ENCODE assay signal across 13 mouse cellular contexts in the genomic region with DNA sequence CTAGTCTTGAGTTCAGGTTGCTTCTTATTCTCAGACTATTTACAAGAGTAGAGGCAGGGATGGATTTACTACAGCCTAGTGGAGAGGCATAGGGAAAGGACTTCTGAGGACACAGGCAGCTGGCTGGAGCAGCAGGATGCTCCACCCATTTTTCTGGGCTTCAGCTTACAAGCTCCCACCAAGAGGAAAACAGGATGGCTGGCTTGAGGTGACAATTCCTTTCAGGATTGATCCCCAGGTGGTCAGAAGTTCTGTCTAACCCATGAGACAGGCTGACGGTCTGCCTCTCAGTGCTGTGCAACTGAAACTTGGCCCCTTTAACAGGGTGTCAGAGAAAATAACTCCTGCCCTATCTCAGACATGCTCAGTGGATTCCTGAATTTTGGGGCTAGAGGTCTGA. TPM values are rescaled to one million over a fixed set of nuclear protein-coding genes. Genes with fewer than 3 reads are reported as not detected.
DNase-seq lines count a peak whose midpoint lies in the region; ATAC-seq and TF ChIP-seq lines count a peak whose summit lies in the region.
"Had no signal": no experiment of that assay in that cellular context is flagged by ENCODE, and none has a peak within 500 bp of the region (broad histone marks: within the 10 kb centered on the region; RNA-seq: fewer than 3 reads in every experiment).

No protein-coding gene starts in this region.

- TF ChIP-seq CTCF in kidney, adult 2 months (conservative IDR thresholded peaks at IDR 0.05; ENCODE audit: insufficient read depth, insufficient read length, low read depth, low read length): no peak
- TF ChIP-seq CTCF in cerebellum, adult 2 months (IDR thresholded peaks at IDR 0.05; ENCODE audit: borderline replicate concordance, insufficient read depth, low read depth, low read length): no peak

- peak; percentile 68 for DNase-seq in kidney, adult 2 months
- DNase-seq in gastrocnemius, postnatal 14 days: peak; percentile 49
- DNase-seq in heart, postnatal 10 days: peak; percentile 70 to 73
- DNase-seq in cerebellum, adult 2 months: no peak
- DNase-seq in midbrain, embryonic 14.5 days: no peak
- no peak for DNase-seq in cerebellum, adult 8-10 months

- no peak overlapping the region for H3K4me2 ChIP-seq in kidney, embryonic 14.5 days (replicated peaks; ENCODE audit: low read depth, low read length)
- peak overlapping the region; percentile 42 for H3K4me2 ChIP-seq in myocyte (ENCODE audit: low read depth)
- H3K4me2 ChIP-seq in midbrain, embryonic 14.5 days (ENCODE audit: low read length): no peak overlapping the region
- H3K4me2 ChIP-seq: liver, embryonic 15.5 days had no signal

- no peaks in the 10 kb centered on the region for H3K36me3 ChIP-seq in kidney, adult 2 months (ENCODE audit: control insufficient read depth, insufficient read depth, low read length)
- H3K36me3 ChIP-seq in kidney, embryonic 14.5 days (ENCODE audit: control insufficient read depth, insufficient read depth, low read length): no peaks in the 10 kb centered on the region
- no peaks in the 10 kb centered on the region for H3K36me3 ChIP-seq in myocyte (ENCODE audit: control insufficient read depth, insufficient read depth)
- no peaks in the 10 kb centered on the region for H3K36me3 ChIP-seq in midbrain, embryonic 14.5 days (ENCODE audit: control insufficient read depth, insufficient read depth, low read length)
- H3K36me3 ChIP-seq: liver, embryonic 15.5 days had no signal

- H3K27me3 ChIP-seq in kidney, adult 2 months (replicated peaks; ENCODE audit: control insufficient read depth, insufficient read depth, low read length): no peaks in the 10 kb centered on the region
- no peaks in the 10 kb centered on the region for H3K27me3 ChIP-seq in kidney, embryonic 14.5 days (ENCODE audit: control insufficient read depth, insufficient read depth, low read length)
- no peaks in the 10 kb centered on the region for H3K27me3 ChIP-seq in myocyte (ENCODE audit: control insufficient read depth, insufficient read depth, insufficient read length)
- H3K27me3 ChIP-seq in cerebellum, adult 2 months (ENCODE audit: control insufficient read depth, insufficient read depth, low read length): no peaks in the 10 kb centered on the region
- H3K27me3 ChIP-seq in midbrain, embryonic 14.5 days (ENCODE audit: control insufficient read depth, insufficient read depth, low read length): no peaks in the 10 kb centered on the region

- 63% methylated on average over 1 of the region's 1 CpGs for WGBS in kidney, adult 2 months
- 24% methylated on average over 1 of the region's 1 CpGs for WGBS in kidney, embryonic 14.5 days
- 58% methylated on average over 1 of the region's 1 CpGs for WGBS in cerebellum, adult 2 months
- WGBS in midbrain, embryonic 14.5 days: 50% methylated on average over 1 of the region's 1 CpGs

- no peak overlapping the region for H3K4me3 ChIP-seq in kidney, adult 2 months (ENCODE audit: insufficient read depth, low read depth, low read length)
- no peak overlapping the region for H3K4me3 ChIP-seq in kidney, embryonic 14.5 days (ENCODE audit: low read length)
- H3K4me3 ChIP-seq in myocyte: no peak overlapping the region
- no peak overlapping the region for H3K4me3 ChIP-seq in cerebellum, adult 2 months (replicated peaks; ENCODE audit: insufficient read depth, low read depth, low read length)
- no peak overlapping the region for H3K4me3 ChIP-seq in midbrain, embryonic 14.5 days (replicated peaks; ENCODE audit: low read depth, low read length)
- H3K4me3 ChIP-seq: liver, embryonic 15.5 days had no signal

- peaks cover 9% of the 10 kb centered on the region for H3K79me2 ChIP-seq in myocyte (ENCODE audit: control insufficient read depth, insufficient read depth)

- no peak for TF ChIP-seq POLR2A in kidney, adult 2 months (IDR thresholded peaks at IDR 0.05; ENCODE audit: low read depth, low read length)
- TF ChIP-seq POLR2A in myocyte (IDR thresholded peaks at IDR 0.05; ENCODE audit: insufficient read length, low read depth): no peak
- no peak for TF ChIP-seq POLR2A in cerebellum, adult 2 months (IDR thresholded peaks at IDR 0.05; ENCODE audit: borderline replicate concordance, insufficient read depth, low read length)

- H3K9ac ChIP-seq in kidney, embryonic 14.5 days (ENCODE audit: low read depth, low read length): no peak overlapping the region
- H3K9ac ChIP-seq in midbrain, embryonic 14.5 days (replicated peaks; ENCODE audit: low read length): no peak overlapping the region
- H3K9ac ChIP-seq: liver, embryonic 15.5 days had no signal

- peak overlapping the region; percentile 88 for H3K27ac ChIP-seq in kidney, adult 2 months (ENCODE audit: insufficient read depth, low read depth, low read length)
- no peak overlapping the region for H3K27ac ChIP-seq in kidney, embryonic 14.5 days (ENCODE audit: low read depth, low read length)
- no peak overlapping the region; the same call in 1 of the 2 replicates for H3K27ac ChIP-seq in cerebellum, adult 2 months (ENCODE audit: insufficient read depth, low read length)
- no peak overlapping the region for H3K27ac ChIP-seq in midbrain, embryonic 14.5 days (replicated peaks; ENCODE audit: low read depth, low read length)
- H3K27ac ChIP-seq: liver, embryonic 15.5 days had no signal

- no peak for ATAC-seq in kidney, embryonic 14.5 days (ENCODE audit: low FRiP score, low TSS enrichment)
- ATAC-seq in midbrain, embryonic 14.5 days (ENCODE audit: low FRiP score, low TSS enrichment): no peak
- ATAC-seq: inflammation-experienced regulatory T-cells, adult 6 months had no signal

- H3K9me3 ChIP-seq in kidney, embryonic 14.5 days (ENCODE audit: control insufficient read depth, low read length): no peaks in the 10 kb centered on the region
- no peaks in the 10 kb centered on the region for H3K9me3 ChIP-seq in midbrain, embryonic 14.5 days (ENCODE audit: control insufficient read depth, low read length)
- H3K9me3 ChIP-seq: liver, embryonic 15.5 days had no signal

- intact Hi-C loops in gastrocnemius, postnatal 14 days (cut with DNase I; ENCODE audit: low total_unique reads): no loop called here
- intact Hi-C loops in heart, postnatal 10 days (cut with DNase I): loop anchor here (10.0 kb wide), 1 partner anchor 194 kb away; a partner anchor contains a TSS

- peaks cover 14% of the 10 kb centered on the region for H3K4me1 ChIP-seq in kidney, adult 2 months (ENCODE audit: control insufficient read depth, insufficient read depth, low read length)
- H3K4me1 ChIP-seq in kidney, embryonic 14.5 days (ENCODE audit: control insufficient read depth, insufficient read depth, low read length): peaks cover 2% of the 10 kb centered on the region; the same call in 1 of the 2 replicates
- H3K4me1 ChIP-seq in cerebellum, adult 2 months (ENCODE audit: control insufficient read depth, insufficient read depth, low read length): no peaks in the 10 kb centered on the region
- H3K4me1 ChIP-seq in midbrain, embryonic 14.5 days (ENCODE audit: control insufficient read depth, insufficient read depth, low read length): peaks cover 7% of the 10 kb centered on the region

- no peak overlapping the region for H3ac ChIP-seq in myocyte (ENCODE audit: control insufficient read depth, insufficient read length)

TF ChIP-seq in myocyte, 11 proteins besides CTCF, POLR2A, EP300 and RAD21 (continues in another document):
- TF ChIP-seq SRF (IDR thresholded peaks at IDR 0.05; ENCODE audit: control insufficient read depth, insufficient read length, low read depth) (no peak), CEBPB (IDR thresholded peaks at IDR 0.05; ENCODE audit: insufficient read depth, poor library complexity, severe bottlenecking) (no peak), MYOG (IDR thresholded peaks at IDR 0.05; ENCODE audit: control insufficient read depth in 1 of 3, insufficient read depth in 1 of 3, insufficient read length in 2 of 3, low read depth in 2 of 3) (no peak), REST (IDR thresholded peaks at IDR 0.05; ENCODE audit: insufficient read depth, insufficient read length) (no peak), E2F4 (IDR thresholded peaks at IDR 0.05; ENCODE audit: insufficient read depth) (no peak), MAX (IDR thresholded peaks at IDR 0.05; ENCODE audit: low read depth) (no peak), POLR2AphosphoS2 (IDR thresholded peaks at IDR 0.05; ENCODE audit: insufficient read length, low read depth) (no peak), USF1 (IDR thresholded peaks at IDR 0.05; ENCODE audit: low read depth) (no peak), TCF3 (IDR thresholded peaks at IDR 0.05; ENCODE audit: insufficient read length, low read depth) (no peak)

RNA-seq across cellular contexts. Expression of a gene that starts 3.7 kb away (rescaled TPM):
- 968 and 1,101 TPM in 2 replicates for polyA plus RNA-seq in kidney, adult 2 months (2012; rRNA removed)
- polyA plus RNA-seq in kidney, embryonic 14.5 days (2014; fragmentation: Nextera tagmentation; extraction: Ambion mirVana): 391 and 459 TPM in 2 replicates
- 100 to 1,000 TPM; 488 to 506 TPM for total RNA-seq in gastrocnemius, postnatal 14 days (2021)
- 100 to 1,000 TPM; 775 to 820 TPM for total RNA-seq in heart, postnatal 10 days (2021)
- 646 TPM for polyA plus RNA-seq in myocyte (2012; fragmentation: generic; extraction: Trizol)
- 1,975 and 2,220 TPM in 2 replicates for polyA plus RNA-seq in cerebellum, adult 2 months (2012; rRNA removed)
- polyA plus RNA-seq in midbrain, embryonic 14.5 days (2014; fragmentation: Nextera tagmentation; extraction: Ambion mirVana): 525 and 594 TPM in 2 replicates

RNA-seq across cellular contexts. Expression of a gene that starts 14.4 kb away (rescaled TPM):
- polyA plus RNA-seq in kidney, adult 2 months (2012; rRNA removed): not detected in 2 replicates
- polyA plus RNA-seq in kidney, embryonic 14.5 days (2014; fragmentation: Nextera tagmentation; extraction: Ambion mirVana): not detected in 2 replicates
- 1 to 10 TPM in 1 of 2 experiments, under 1 TPM in 1; 0.53 to 1.5 TPM for total RNA-seq in gastrocnemius, postnatal 14 days (2021)
- total RNA-seq in heart, postnatal 10 days (2021): under 1 TPM in 1 of 2 experiments, not detected in 1; 0.43 TPM
- polyA plus RNA-seq in myocyte (2012; fragmentation: generic; extraction: Trizol): not detected
- polyA plus RNA-seq in cerebellum, adult 2 months (2012; rRNA removed): not detected in 2 replicates
- not detected in 2 replicates for polyA plus RNA-seq in midbrain, embryonic 14.5 days (2014; fragmentation: Nextera tagmentation; extraction: Ambion mirVana)
- total RNA-seq: left cerebral cortex, adult 8-10 months; midbrain, postnatal 0 days had no signal
- polyA plus RNA-seq: frontal cortex, adult 2 months; inflammation-experienced regulatory T-cells, adult 6 months; liver, embryonic 15.5 days; midbrain, postnatal 0 days had no signal

RNA-seq across cellular contexts. Expression of a gene that starts 44.3 kb away (rescaled TPM):
- not detected in 2 replicates for polyA plus RNA-seq in kidney, adult 2 months (2012; rRNA removed)
- polyA plus RNA-seq in kidney, embryonic 14.5 days (2014; fragmentation: Nextera tagmentation; extraction: Ambion mirVana): not detected in 2 replicates
- not detected for total RNA-seq in gastrocnemius, postnatal 14 days (2021)
- 1 to 10 TPM; 2.3 to 4.0 TPM for total RNA-seq in heart, postnatal 10 days (2021)
- not detected for polyA plus RNA-seq in myocyte (2012; fragmentation: generic; extraction: Trizol)
- not detected in 2 replicates for polyA plus RNA-seq in cerebellum, adult 2 months (2012; rRNA removed)
- not detected in 2 replicates for polyA plus RNA-seq in midbrain, embryonic 14.5 days (2014; fragmentation: Nextera tagmentation; extraction: Ambion mirVana)
- total RNA-seq: left cerebral cortex, adult 8-10 months; midbrain, postnatal 0 days had no signal
- polyA plus RNA-seq: frontal cortex, adult 2 months; inflammation-experienced regulatory T-cells, adult 6 months; midbrain, postnatal 0 days had no signal

RNA-seq across cellular contexts. Expression of a gene that starts 59.3 kb away (rescaled TPM):
- not detected in 2 replicates for polyA plus RNA-seq in kidney, adult 2 months (2012; rRNA removed)
- polyA plus RNA-seq in kidney, embryonic 14.5 days (2014; fragmentation: Nextera tagmentation; extraction: Ambion mirVana): not detected in 2 replicates
- total RNA-seq in gastrocnemius, postnatal 14 days (2021): not detected
- total RNA-seq in heart, postnatal 10 days (2021): not detected
- not detected for polyA plus RNA-seq in myocyte (2012; fragmentation: generic; extraction: Trizol)
- polyA plus RNA-seq in cerebellum, adult 2 months (2012; rRNA removed): not detected in 2 replicates
- polyA plus RNA-seq in midbrain, embryonic 14.5 days (2014; fragmentation: Nextera tagmentation; extraction: Ambion mirVana): not detected in 2 replicates
- total RNA-seq: left cerebral cortex, adult 8-10 months; midbrain, postnatal 0 days had no signal
- polyA plus RNA-seq: frontal cortex, adult 2 months; inflammation-experienced regulatory T-cells, adult 6 months; liver, embryonic 15.5 days; midbrain, postnatal 0 days had no signal

Comparison
In these comparisons a context has a peak if more than half of its experiments do, and no peak if none do; other contexts are left out.
1. DNase-seq: peak in kidney, adult 2 months (single experiment), gastrocnemius, postnatal 14 days (single experiment) and heart, postnatal 10 days (2 of 2); none in cerebellum, adult 2 months (0 of 2), midbrain, embryonic 14.5 days (single experiment) and cerebellum, adult 8-10 months (single experiment).